Mouse (Mus musculus): ENCODE measurements at regions not wholly inside any gene's neighbourhood (a gene's known extent, or its start where the extent isn't known, plus 50 kb on each side); places are given as distances from the start of the nearest gene placed in this dataset.

GRCm38 (mm10) chr4:105676690-105677089 lies 113.0 kb upstream of the Gm12728 start:
- TF ChIP-seq CTCF (IDR thresholded peaks at IDR 0.05; ENCODE audit: control insufficient read depth, insufficient read depth, insufficient replicate concordance, low read depth, low read length) (no peak), POLR2A (IDR thresholded peaks at IDR 0.05; ENCODE audit: control insufficient read depth, low read depth, low read length) (no peak)

Measured in testis, adult 2 months (tissue).